Mouse (Mus musculus) lung, postnatal 0 days (tissue): ENCODE results near the gene Slpi. TPM values are rescaled to one million over a fixed set of nuclear protein-coding genes. Genes with fewer than 3 reads are reported as not detected.

Experiments
- ATAC-seq: fragments of 200-750 bp; cut with Nextera tagmentation; 2 replicates; pipeline ENCODE4 v1.8.0; 2017; ENCODE audit warnings: moderate library complexity
- DNase-seq: peaks from one replicate; pipeline ENCODE4 v3.0.0-alpha.2; 2016; ENCODE audit warnings: low spot score
- H3K27ac ChIP-seq: fragments of 300-500 bp; sonication (generic); 2 replicates; pipeline ENCODE4 v1.5.1; 2014; ENCODE audit warnings: antibody characterized with exemption, mild to moderate bottlenecking, low read length, mixed read lengths
- H3K27me3 ChIP-seq: fragments of 300-500 bp; sonication (generic); replicated peaks from 2 replicates; pipeline ENCODE4 v1.6.1; 2014; ENCODE audit warnings: low read length, mixed read lengths; ENCODE audit not compliant: insufficient read depth
- H3K36me3 ChIP-seq: fragments of 300-500 bp; sonication (generic); 2 replicates; pipeline ENCODE4 v1.6.1; 2014; ENCODE audit warnings: low read length, mixed read lengths; ENCODE audit not compliant: insufficient read depth
- H3K4me1 ChIP-seq: fragments of 300-500 bp; sonication (generic); 2 replicates; pipeline ENCODE4 v1.6.1; 2014; ENCODE audit warnings: antibody characterized with exemption, low read depth, low read length, mixed read lengths; ENCODE audit not compliant: insufficient read depth
- H3K4me2 ChIP-seq: fragments of 300-500 bp; sonication (generic); replicated peaks from 2 replicates; pipeline ENCODE4 v1.6.1; 2014; ENCODE audit warnings: low read depth, mild to moderate bottlenecking, low read length, moderate library complexity, mixed read lengths
- H3K4me3 ChIP-seq: fragments of 300-500 bp; sonication (generic); 2 replicates; pipeline ENCODE4 v1.5.1; 2014; ENCODE audit warnings: low read depth, low read length
- H3K9ac ChIP-seq: fragments of 300-500 bp; sonication (generic); replicated peaks from 2 replicates; pipeline ENCODE4 v1.6.1; 2014; ENCODE audit warnings: low read depth, mild to moderate bottlenecking
- H3K9me3 ChIP-seq: fragments of 300-500 bp; sonication (generic); 2 replicates; pipeline ENCODE4 v1.6.1; 2016; ENCODE audit warnings: low read length, mixed read lengths
- CTCF ChIP-seq: IDR thresholded peaks from 2 replicates; pipeline ENCODE4 v1.5.1; 2016; ENCODE audit warnings: antibody characterized with exemption, mild to moderate bottlenecking
- EP300 ChIP-seq: IDR thresholded peaks from 2 replicates; pipeline ENCODE4 v1.6.1; 2016; ENCODE audit warnings: antibody characterized with exemption, mild to moderate bottlenecking, control low read depth
- WGBS: fragments of 180-500 bp; shearing (Covaris S2); extraction: QIAGEN DNeasy Blood & Tissue Kit; methylation state at CpG from one replicate; pipeline ENCODE4 v1.1.7; 2014; 5-methylcytosine and 5-hydroxymethylcytosine counted together
- polyA plus RNA-seq: library from polyadenylated mRNA; unstranded; fragments of >200 nt; fragmentation: Nextera tagmentation; extraction: Ambion mirVana; gene quantifications from 2 replicates; pipeline ENCODE4 v1.2.1, GENCODE M21; 2015

Slpi gene
- polyA plus RNA-seq, 1 experiment from 2014 or later = 79.5 TPM

DNA sequence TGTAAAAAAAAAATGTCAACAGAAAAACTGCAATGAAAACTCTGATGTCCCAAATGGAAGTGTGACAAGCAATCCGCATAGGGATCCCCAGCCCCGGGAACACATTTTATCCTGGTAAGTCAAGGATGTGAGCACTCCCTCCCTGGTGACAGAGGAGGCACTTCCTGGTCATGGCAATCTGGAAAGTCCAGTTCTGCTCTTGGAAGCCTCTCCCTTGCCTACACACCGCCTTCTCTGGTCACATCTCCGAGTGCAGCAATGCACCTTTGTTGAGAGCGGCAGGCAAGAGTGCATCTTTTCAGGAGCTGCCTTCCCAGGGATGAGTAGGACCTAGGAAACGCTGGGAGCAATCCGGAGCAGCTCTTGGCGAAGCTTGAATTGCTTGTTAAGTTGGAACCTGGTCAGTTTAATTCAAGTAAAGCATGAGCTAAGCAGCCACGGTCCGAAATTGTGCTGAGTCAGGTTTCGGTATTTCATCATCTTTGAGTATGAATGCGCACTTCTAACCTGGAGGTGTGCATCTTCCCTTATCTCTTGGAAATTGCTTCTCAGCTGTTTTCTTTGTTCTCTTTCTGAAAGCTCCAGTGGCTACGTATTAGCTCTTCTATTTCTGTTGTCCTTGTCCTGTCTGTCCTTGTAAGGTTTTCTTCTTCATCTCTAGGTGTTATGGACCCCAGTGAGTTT lies 27.8 kb downstream of the Slpi start:
- WGBS = 26% methylated on average over 13 of the region's 13 CpGs
- ATAC-seq = no peak
- no peak overlapping the region for H3K4me3 ChIP-seq

DNA sequence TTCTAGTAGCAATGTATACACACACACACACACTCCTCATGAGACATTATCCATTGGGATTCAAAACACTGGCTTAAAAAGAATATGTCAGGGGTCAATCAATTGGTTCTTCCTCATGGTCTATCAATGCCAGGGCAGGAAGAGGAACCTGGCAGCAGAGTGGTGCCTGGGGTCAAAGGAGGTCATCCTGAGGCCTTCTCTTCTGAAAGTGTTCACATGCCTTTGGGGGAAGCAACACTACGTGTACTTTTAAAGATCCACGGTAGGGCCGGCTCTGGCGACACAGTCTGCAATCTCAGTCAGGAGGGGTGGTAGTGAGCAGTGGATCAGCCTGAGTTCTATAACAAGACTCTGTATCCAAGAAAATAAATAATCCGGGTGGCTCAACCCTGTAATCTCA lies 29.2 kb downstream of the Slpi start:
- H3K4me3 ChIP-seq = no peak overlapping the region
- ATAC-seq = no peak

More for the DNA sequence above, 27.8 kb downstream of the Slpi start:
- peak; percentile 55 for DNase-seq
- no peaks in the 10 kb centered on the region for H3K36me3 ChIP-seq
- no peak overlapping the region for H3K4me2 ChIP-seq
- H3K27me3 ChIP-seq = no peaks in the 10 kb centered on the region
- no peak overlapping the region for H3K27ac ChIP-seq
- no peaks in the 10 kb centered on the region for H3K4me1 ChIP-seq
- H3K9ac ChIP-seq = no peak overlapping the region
- TF ChIP-seq CTCF = no peak
- no peak for TF ChIP-seq EP300
- H3K9me3 ChIP-seq = no peaks in the 10 kb centered on the region

DNA sequence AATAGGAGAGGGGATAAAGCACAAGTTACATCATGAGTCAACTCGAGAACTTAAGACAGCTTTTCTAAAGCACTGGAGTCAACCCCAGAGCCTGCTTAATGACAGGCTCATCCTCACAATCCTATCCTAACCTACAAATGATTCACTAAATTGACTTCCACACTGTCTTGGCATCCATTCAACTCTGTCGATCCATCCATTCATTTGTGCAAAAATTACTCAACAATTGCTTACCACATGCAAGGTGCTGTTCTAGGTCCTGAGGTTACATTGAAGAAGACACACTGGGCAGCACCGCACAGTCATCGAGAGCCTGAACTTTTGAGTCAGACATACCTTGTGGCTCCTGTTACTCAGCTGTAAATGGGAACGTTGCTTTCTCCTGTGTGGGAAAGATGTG lies 29.9 kb downstream of the Slpi start:
- Histone ChIP-seq H3K4me1 (no peaks in the 10 kb centered on the region), H3K4me3 (no peak overlapping the region), H3K9me3 (no peaks in the 10 kb centered on the region), H3K27me3 (no peaks in the 10 kb centered on the region), H3K27ac (no peak overlapping the region), H3K36me3 (no peaks in the 10 kb centered on the region), H3K9ac (no peak overlapping the region), H3K4me2 (no peak overlapping the region)
- ATAC-seq (no peak), DNase-seq (no peak)
- TF ChIP-seq CTCF = no peak
- TF ChIP-seq EP300 = no peak
- 81% methylated on average over 5 of the region's 5 CpGs for WGBS

More for the DNA sequence above, 29.2 kb downstream of the Slpi start:
- Histone ChIP-seq H3K9ac (no peak overlapping the region), H3K27me3 (no peaks in the 10 kb centered on the region), H3K4me2 (no peak overlapping the region), H3K4me1 (no peaks in the 10 kb centered on the region), H3K9me3 (no peaks in the 10 kb centered on the region), H3K27ac (no peak overlapping the region), H3K36me3 (no peaks in the 10 kb centered on the region)
- TF ChIP-seq EP300 = no peak
- no peak for TF ChIP-seq CTCF
- 68% methylated on average over 5 of the region's 5 CpGs for WGBS
- DNase-seq = no peak

DNA sequence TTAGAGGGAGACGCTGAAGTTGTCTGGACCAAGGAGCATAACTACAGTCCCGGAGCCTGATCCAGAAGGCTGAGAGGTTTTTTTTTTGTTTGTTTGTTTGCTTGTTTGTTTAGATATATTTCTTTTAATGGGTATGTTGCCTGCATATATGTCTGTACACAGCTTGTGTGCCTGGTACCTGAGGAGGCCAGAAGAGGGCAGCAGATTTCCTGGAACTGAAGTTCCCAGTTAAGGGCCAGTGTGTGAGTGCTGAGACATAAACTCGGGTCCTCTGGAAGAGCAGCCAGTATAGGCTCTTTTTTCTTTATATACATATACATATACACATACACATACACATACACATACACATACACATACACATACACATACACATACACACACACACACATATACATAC lies 30.5 kb downstream of the Slpi start:
- ATAC-seq (no peak), DNase-seq (no peak)
- Histone ChIP-seq H3K4me1 (no peaks in the 10 kb centered on the region), H3K4me3 (no peak overlapping the region), H3K9me3 (no peaks in the 10 kb centered on the region), H3K27ac (no peak overlapping the region), H3K36me3 (no peaks in the 10 kb centered on the region), H3K27me3 (no peaks in the 10 kb centered on the region), H3K4me2 (no peak overlapping the region), H3K9ac (no peak overlapping the region)
- WGBS = 90% methylated on average over 3 of the region's 3 CpGs
- TF ChIP-seq EP300 (no peak), CTCF (peak; percentile 49)

DNA sequence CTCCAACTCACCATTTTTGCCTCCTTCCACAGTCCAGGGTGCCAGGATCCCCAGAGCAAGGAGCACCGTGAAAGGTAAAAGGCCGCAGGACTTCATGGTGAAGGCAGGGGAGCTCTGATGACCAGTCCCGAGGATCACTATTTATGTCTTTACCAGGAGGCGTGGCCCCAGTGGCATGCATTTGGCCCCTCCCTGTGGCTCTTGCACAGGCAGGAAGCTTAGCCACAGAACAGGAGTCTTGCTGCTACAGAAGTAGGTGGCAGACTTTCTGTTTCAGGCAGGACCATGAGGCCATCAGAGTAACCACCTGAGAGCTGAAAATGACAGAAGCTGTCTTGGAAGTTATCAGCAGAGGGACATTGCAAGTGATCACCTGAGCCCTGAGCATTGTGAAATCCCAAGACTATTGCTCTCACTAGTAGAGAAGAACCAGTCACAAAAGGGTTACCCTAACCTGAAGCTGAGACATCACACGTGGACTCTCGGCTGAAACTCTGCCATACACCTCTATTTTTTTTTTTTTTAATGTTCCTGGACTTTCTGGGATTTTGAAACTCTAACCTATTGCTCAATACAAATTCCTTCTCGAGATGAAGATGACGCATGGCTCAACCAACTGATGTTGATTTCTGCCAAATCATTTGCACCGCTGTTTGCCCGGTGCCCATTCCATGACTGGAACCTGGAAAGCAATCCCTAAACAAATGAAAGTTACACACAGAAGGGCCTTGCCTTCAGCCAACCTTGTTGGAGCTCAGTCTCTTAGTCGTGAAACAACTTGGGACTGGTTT lies 32.5 kb downstream of the Slpi start:
- no peak overlapping the region for H3K4me3 ChIP-seq
- 51% methylated on average over 11 of the region's 11 CpGs for WGBS
- H3K4me1 ChIP-seq = no peaks in the 10 kb centered on the region
- H3K36me3 ChIP-seq = no peaks in the 10 kb centered on the region
- peak; percentile 64 for ATAC-seq
- DNase-seq = peak; percentile 68
- TF ChIP-seq EP300 (peak; percentile 61), CTCF (no peak)
- no peak overlapping the region for H3K4me2 ChIP-seq
- no peak overlapping the region for H3K9ac ChIP-seq
- no peaks in the 10 kb centered on the region for H3K9me3 ChIP-seq
- H3K27ac ChIP-seq = peak overlapping the region; percentile 38; the same call in 1 of the 2 replicates
- no peaks in the 10 kb centered on the region for H3K27me3 ChIP-seq

DNA sequence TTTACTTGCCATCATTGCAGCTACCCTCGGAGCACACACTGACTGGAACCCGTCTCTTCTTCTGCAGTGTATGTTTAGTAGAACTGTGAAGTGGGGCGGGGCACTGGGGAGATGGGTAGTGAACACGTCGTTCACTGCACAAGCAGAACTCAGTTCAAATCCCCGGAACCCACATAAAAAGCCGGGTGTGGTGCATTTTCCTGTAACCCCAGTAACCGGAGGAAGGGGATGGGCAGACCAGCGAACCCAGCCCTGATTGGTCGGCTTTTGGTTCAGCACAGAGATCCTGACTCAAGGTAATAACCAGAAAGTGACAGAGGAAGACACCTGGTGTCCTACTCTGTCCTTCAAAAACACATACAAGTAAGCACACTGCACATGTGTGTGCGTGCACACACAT lies 35.5 kb downstream of the Slpi start:
- no peak overlapping the region for H3K9ac ChIP-seq
- H3K4me1 ChIP-seq = no peaks in the 10 kb centered on the region
- no peaks in the 10 kb centered on the region for H3K36me3 ChIP-seq
- TF ChIP-seq EP300 = no peak
- TF ChIP-seq CTCF = no peak
- DNase-seq (no peak), ATAC-seq (no peak)
- H3K27ac ChIP-seq = no peak overlapping the region
- 82% methylated on average over 11 of the region's 11 CpGs for WGBS
- no peaks in the 10 kb centered on the region for H3K27me3 ChIP-seq
- H3K9me3 ChIP-seq = no peaks in the 10 kb centered on the region
- no peak overlapping the region for H3K4me2 ChIP-seq
- H3K4me3 ChIP-seq = no peak overlapping the region
